Mouse (Mus musculus): ENCODE data around the gene Ccdc69. TPM values are rescaled to one million over a fixed set of nuclear protein-coding genes. Genes with fewer than 3 reads are reported as not detected.

The Ccdc69 gene
- 0.11 TPM for polyA plus RNA-seq (2012; fragmentation: generic; extraction: Trizol)

DNA sequence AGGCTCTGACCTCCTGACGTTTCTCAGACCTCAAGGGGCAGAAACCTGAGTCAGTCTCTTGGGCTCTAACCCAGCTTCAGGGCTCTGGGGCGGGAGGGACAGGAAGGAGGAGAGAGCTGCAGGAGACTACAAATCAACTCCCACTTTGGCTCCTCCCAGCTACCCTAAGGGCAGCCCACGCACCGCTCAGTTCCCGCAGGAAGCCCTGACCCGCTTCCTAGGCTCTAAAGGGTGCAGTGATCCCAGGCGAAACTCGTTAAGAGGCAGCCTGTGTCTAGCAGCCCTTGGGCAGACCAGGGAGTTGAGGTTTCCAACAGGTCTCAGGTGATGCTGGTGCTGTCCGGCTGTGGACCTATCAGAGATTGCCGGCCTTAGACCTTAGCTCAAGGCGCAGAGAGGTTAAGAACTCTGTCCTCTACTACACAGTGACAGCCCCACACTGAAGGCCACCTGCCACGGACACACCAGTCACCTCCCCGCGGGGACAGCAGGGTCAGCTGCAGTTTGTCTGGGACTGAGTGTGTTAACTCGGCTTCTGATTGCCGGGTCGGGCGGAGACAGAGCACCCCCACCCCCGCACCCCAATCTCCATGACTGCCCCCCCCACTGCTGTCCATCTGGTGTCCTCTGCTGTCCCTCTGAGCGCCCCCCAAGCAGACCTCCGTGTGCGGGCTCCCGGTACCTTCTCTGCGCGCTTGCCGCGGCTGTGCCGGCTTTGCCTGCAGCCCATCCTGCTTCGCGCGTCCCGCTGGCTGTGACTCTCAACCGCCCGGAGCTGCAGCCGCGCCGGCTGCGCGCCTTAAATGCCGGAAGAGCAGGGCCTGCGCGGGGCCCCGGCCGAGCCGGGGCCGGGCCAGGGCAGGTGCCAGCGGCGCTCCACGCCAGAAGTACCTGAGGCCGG, at the start of gene Ccdc69:
TSS of gene Ccdc69 (minus strand) at position 801 of the 901 bp plus-strand sequence.
- TF ChIP-seq CEBPB (IDR thresholded peaks at IDR 0.05; ENCODE audit: insufficient read depth, poor library complexity, severe bottlenecking) (no peak), E2F4 (IDR thresholded peaks at IDR 0.05; ENCODE audit: insufficient read depth) (no peak), POLR2AphosphoS2 (IDR thresholded peaks at IDR 0.05; ENCODE audit: insufficient read length, low read depth) (no peak), MYOD1 (IDR thresholded peaks at IDR 0.05; ENCODE audit: control insufficient read depth in 1 of 3, insufficient read length in 2 of 3, low read depth in 2 of 3) (peak in 1 of 3 experiments; percentile 43)

DNA sequence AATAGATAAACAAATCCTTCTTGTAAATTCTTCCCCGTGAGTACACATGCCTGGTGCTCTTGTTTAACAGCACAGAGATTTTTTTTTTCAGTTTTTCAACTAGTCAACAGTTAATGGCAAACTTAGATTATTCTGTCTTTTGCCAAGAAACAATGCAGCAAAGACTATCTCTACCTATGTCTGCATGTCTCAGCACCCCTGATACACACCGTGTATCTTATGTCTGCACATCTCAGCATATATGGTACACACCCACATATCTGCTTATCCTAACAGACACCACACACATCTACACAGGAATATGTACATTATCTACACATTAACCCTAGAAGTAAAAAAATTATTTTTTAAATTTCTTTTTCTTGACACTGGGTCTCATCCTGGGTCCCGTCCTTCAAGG, 48.7 kb upstream of the Ccdc69 start:
- Histone ChIP-seq H3K36me3 (ENCODE audit: control insufficient read depth, insufficient read depth) (no peaks in the 10 kb centered on the region), H3K27me3 (ENCODE audit: control insufficient read depth, insufficient read depth, insufficient read length) (no peaks in the 10 kb centered on the region), H3K4me2 (ENCODE audit: low read depth) (no peak overlapping the region), H3K4me3 (no peak overlapping the region), H3ac (ENCODE audit: control insufficient read depth, insufficient read length) (no peak overlapping the region), H3K79me2 (ENCODE audit: control insufficient read depth, insufficient read depth) (no peaks in the 10 kb centered on the region)
- TF ChIP-seq POLR2AphosphoS2 (IDR thresholded peaks at IDR 0.05; ENCODE audit: insufficient read length, low read depth) (no peak), TCF3 (IDR thresholded peaks at IDR 0.05; ENCODE audit: insufficient read length, low read depth) (no peak), TCF12 (IDR thresholded peaks at IDR 0.05; ENCODE audit: insufficient read depth, poor library complexity, severe bottlenecking) (no peak), MYOD1 (IDR thresholded peaks at IDR 0.05; ENCODE audit: control insufficient read depth in 1 of 3, insufficient read length in 2 of 3, low read depth in 2 of 3) (no peak), MYOG (IDR thresholded peaks at IDR 0.05; ENCODE audit: control insufficient read depth in 1 of 3, insufficient read depth in 1 of 3, insufficient read length in 2 of 3, low read depth in 2 of 3) (no peak), E2F4 (IDR thresholded peaks at IDR 0.05; ENCODE audit: insufficient read depth) (no peak)

More for the DNA sequence above, at the start of gene Ccdc69:
- Histone ChIP-seq H3K4me2 (ENCODE audit: low read depth) (peak within 1 kb of the TSS; percentile 67), H3K79me2 (ENCODE audit: control insufficient read depth, insufficient read depth) (no peaks in the 10 kb centered on the region), H3K4me3 (no peak within 1 kb of the TSS), H3ac (ENCODE audit: control insufficient read depth, insufficient read length) (no peak within 1 kb of the TSS), H3K36me3 (ENCODE audit: control insufficient read depth, insufficient read depth) (no peaks in the 10 kb centered on the region), H3K27me3 (ENCODE audit: control insufficient read depth, insufficient read depth, insufficient read length) (no peaks in the 10 kb centered on the region)

DNA sequence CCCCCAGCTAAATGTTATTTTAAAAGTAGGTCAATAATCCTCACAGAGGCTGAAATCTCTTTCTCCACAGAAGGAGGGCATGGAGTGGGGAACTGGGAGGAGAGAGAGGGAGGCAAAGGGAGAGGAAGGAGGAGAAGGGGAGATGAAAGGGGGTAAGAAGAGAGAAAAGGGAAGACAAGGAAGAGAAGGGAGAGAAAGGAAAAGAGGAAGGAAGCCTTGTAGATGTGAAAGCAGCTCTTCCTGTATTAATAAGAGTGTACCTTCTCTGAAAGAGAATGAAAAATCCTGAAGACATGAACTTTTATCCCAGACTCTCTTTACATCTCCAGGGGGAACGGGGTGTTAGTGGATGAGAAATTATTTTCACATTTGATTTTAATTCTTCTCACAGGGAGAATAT, 43.5 kb upstream of the Ccdc69 start:
- H3K4me2 ChIP-seq (ENCODE audit: low read depth) = no peak overlapping the region
- no peaks in the 10 kb centered on the region for H3K79me2 ChIP-seq (ENCODE audit: control insufficient read depth, insufficient read depth)
- H3K36me3 ChIP-seq (ENCODE audit: control insufficient read depth, insufficient read depth) = no peaks in the 10 kb centered on the region
- no peak overlapping the region for H3K4me3 ChIP-seq
- TF ChIP-seq TCF3 (IDR thresholded peaks at IDR 0.05; ENCODE audit: insufficient read length, low read depth) (no peak), POLR2A (IDR thresholded peaks at IDR 0.05; ENCODE audit: insufficient read length, low read depth) (no peak), MYOD1 (IDR thresholded peaks at IDR 0.05; ENCODE audit: control insufficient read depth in 1 of 3, insufficient read length in 2 of 3, low read depth in 2 of 3) (no peak), REST (IDR thresholded peaks at IDR 0.05; ENCODE audit: insufficient read depth, insufficient read length) (no peak), CEBPB (IDR thresholded peaks at IDR 0.05; ENCODE audit: insufficient read depth, poor library complexity, severe bottlenecking) (no peak), MYOG (IDR thresholded peaks at IDR 0.05; ENCODE audit: control insufficient read depth in 1 of 3, insufficient read depth in 1 of 3, insufficient read length in 2 of 3, low read depth in 2 of 3) (no peak), MAX (IDR thresholded peaks at IDR 0.05; ENCODE audit: low read depth) (no peak), USF1 (IDR thresholded peaks at IDR 0.05; ENCODE audit: low read depth) (no peak), POLR2AphosphoS2 (IDR thresholded peaks at IDR 0.05; ENCODE audit: insufficient read length, low read depth) (no peak), E2F4 (IDR thresholded peaks at IDR 0.05; ENCODE audit: insufficient read depth) (no peak), TCF12 (IDR thresholded peaks at IDR 0.05; ENCODE audit: insufficient read depth, poor library complexity, severe bottlenecking) (no peak), SRF (IDR thresholded peaks at IDR 0.05; ENCODE audit: control insufficient read depth, insufficient read length, low read depth) (no peak)
- no peak overlapping the region for H3ac ChIP-seq (ENCODE audit: control insufficient read depth, insufficient read length)
- no peaks in the 10 kb centered on the region for H3K27me3 ChIP-seq (ENCODE audit: control insufficient read depth, insufficient read depth, insufficient read length)

DNA sequence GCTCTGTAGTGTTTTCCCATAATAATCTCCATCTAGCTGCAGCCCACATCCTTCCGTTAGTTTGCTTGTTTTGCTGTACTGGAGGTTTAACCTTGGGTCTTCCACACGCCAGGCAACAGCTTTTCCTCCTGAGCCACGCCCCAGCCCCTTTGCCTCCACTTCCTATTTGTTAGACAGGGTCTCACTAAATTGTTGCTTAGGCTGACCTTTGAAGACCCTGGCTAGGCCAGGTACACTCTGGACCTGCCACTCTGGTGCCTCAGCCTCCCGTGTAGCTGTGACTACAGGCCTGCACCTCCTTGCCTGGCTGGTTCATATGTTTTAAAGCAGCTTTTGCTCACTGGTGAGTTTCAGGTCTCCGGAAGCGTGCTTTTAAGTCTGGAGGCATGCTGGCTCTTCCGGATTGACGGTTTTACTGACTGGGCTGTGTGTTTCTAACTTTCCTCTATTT, 42.9 kb upstream of the Ccdc69 start:
- H3K36me3 ChIP-seq (ENCODE audit: control insufficient read depth, insufficient read depth) = no peaks in the 10 kb centered on the region
- H3K4me2 ChIP-seq (ENCODE audit: low read depth) = no peak overlapping the region
- H3K79me2 ChIP-seq (ENCODE audit: control insufficient read depth, insufficient read depth) = no peaks in the 10 kb centered on the region
- TF ChIP-seq SRF (IDR thresholded peaks at IDR 0.05; ENCODE audit: control insufficient read depth, insufficient read length, low read depth) = no peak
- no peak for TF ChIP-seq POLR2AphosphoS2 (IDR thresholded peaks at IDR 0.05; ENCODE audit: insufficient read length, low read depth)
- no peak for TF ChIP-seq CEBPB (IDR thresholded peaks at IDR 0.05; ENCODE audit: insufficient read depth, poor library complexity, severe bottlenecking)
- TF ChIP-seq POLR2A (IDR thresholded peaks at IDR 0.05; ENCODE audit: insufficient read length, low read depth) = no peak
- no peak for TF ChIP-seq TCF12 (IDR thresholded peaks at IDR 0.05; ENCODE audit: insufficient read depth, poor library complexity, severe bottlenecking)
- no peak for TF ChIP-seq E2F4 (IDR thresholded peaks at IDR 0.05; ENCODE audit: insufficient read depth)
- no peak for TF ChIP-seq MYOD1 (IDR thresholded peaks at IDR 0.05; ENCODE audit: control insufficient read depth in 1 of 3, insufficient read length in 2 of 3, low read depth in 2 of 3)
- TF ChIP-seq MYOG (IDR thresholded peaks at IDR 0.05; ENCODE audit: control insufficient read depth in 1 of 3, insufficient read depth in 1 of 3, insufficient read length in 2 of 3, low read depth in 2 of 3) = no peak
- no peak for TF ChIP-seq MAX (IDR thresholded peaks at IDR 0.05; ENCODE audit: low read depth)
- TF ChIP-seq USF1 (IDR thresholded peaks at IDR 0.05; ENCODE audit: low read depth) = no peak
- no peak for TF ChIP-seq TCF3 (IDR thresholded peaks at IDR 0.05; ENCODE audit: insufficient read length, low read depth)
- TF ChIP-seq REST (IDR thresholded peaks at IDR 0.05; ENCODE audit: insufficient read depth, insufficient read length) = no peak
- no peaks in the 10 kb centered on the region for H3K27me3 ChIP-seq (ENCODE audit: control insufficient read depth, insufficient read depth, insufficient read length)
- no peak overlapping the region for H3K4me3 ChIP-seq
- no peak overlapping the region for H3ac ChIP-seq (ENCODE audit: control insufficient read depth, insufficient read length)
